Mouse (Mus musculus): ENCODE measurements around the gene Tmem107. TPM values are rescaled to one million over a fixed set of nuclear protein-coding genes. Genes with fewer than 3 reads are reported as not detected.

The Tmem107 gene
- polyA plus RNA-seq, 1 experiment from 2014 or later = 30.6 TPM

- H3K36me3 ChIP-seq = no peaks in the 10 kb centered on the region
- no peaks in the 10 kb centered on the region for H3K27me3 ChIP-seq (replicated peaks)
- peak within 1 kb of the TSS; percentile 79 for H3K4me3 ChIP-seq
- peaks cover 24% of the 10 kb centered on the region for H3K4me1 ChIP-seq (replicated peaks)
- peak within 1 kb of the TSS; percentile 94 for H3K4me2 ChIP-seq
- WGBS = under 1% methylated on average over 64 of the region's 64 CpGs
- H3K9me3 ChIP-seq (replicated peaks) = no peaks in the 10 kb centered on the region
- H3K9ac ChIP-seq = peak within 1 kb of the TSS; percentile 86
- H3K27ac ChIP-seq (ENCODE audit: poor library complexity, severe bottlenecking) = peak within 1 kb of the TSS; percentile 95
- peak; percentile 92 for ATAC-seq (ENCODE audit: insufficient number of reproducible peaks, low FRiP score)
Observed at GRCm38 (mm10) chr11:69059357-69059974, 11.1 kb upstream of the Tmem107 start, which contains the start of gene Borcs6. Borcs6 (plus strand) TSS chr11:69059717.

DNA sequence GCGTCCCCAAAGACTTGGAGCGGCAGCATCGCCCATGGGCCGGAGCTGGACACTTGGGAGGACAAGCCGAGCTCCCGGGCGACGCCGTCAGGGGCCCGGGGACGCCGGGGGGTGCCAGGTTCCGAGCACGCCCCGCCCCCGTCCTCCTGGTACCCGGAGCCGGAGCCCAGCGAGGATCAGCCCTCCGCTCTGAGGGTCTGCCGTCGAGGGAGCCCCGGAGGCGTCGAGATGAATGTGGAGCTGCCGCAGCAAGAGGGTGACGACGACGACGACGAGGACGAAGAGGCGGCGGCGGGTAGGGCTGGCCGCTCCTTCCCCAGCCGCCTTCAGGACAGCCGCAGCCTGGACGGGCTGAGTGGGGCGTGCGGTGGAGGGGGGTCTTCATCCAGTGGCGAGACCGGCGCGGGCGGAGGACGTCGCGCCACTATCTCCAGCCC is 10.6 kb upstream of the Tmem107 start:
- Histone ChIP-seq H3K36me3 (no peaks in the 10 kb centered on the region), H3K9me3 (replicated peaks) (no peaks in the 10 kb centered on the region), H3K4me1 (replicated peaks) (peaks cover 24% of the 10 kb centered on the region), H3K27ac (ENCODE audit: poor library complexity, severe bottlenecking) (peak overlapping the region; percentile 95), H3K4me2 (peak overlapping the region; percentile 94), H3K9ac (peak overlapping the region; percentile 86), H3K4me3 (peak overlapping the region; percentile 79), H3K27me3 (replicated peaks) (no peaks in the 10 kb centered on the region)
- ATAC-seq (ENCODE audit: insufficient number of reproducible peaks, low FRiP score) = peak; percentile 27
- whole genome bisulfite sequencing = under 1% methylated on average over 49 of the region's 49 CpGs

GRCm38 (mm10) chr11:69060448-69061254 is 10.0 kb upstream of the Tmem107 start:
- 1% methylated on average over 40 of the region's 40 CpGs for WGBS
- Histone ChIP-seq H3K36me3 (no peaks in the 10 kb centered on the region), H3K9me3 (replicated peaks) (no peaks in the 10 kb centered on the region), H3K9ac (peak overlapping the region; percentile 86), H3K27ac (ENCODE audit: poor library complexity, severe bottlenecking) (peak overlapping the region; percentile 95), H3K4me2 (peak overlapping the region; percentile 94), H3K4me1 (replicated peaks) (peaks cover 24% of the 10 kb centered on the region), H3K27me3 (replicated peaks) (no peaks in the 10 kb centered on the region), H3K4me3 (peak overlapping the region; percentile 79)
- ATAC-seq (ENCODE audit: insufficient number of reproducible peaks, low FRiP score) = no peak

- Histone ChIP-seq H3K9ac (peak overlapping the region; percentile 86), H3K27me3 (replicated peaks) (no peaks in the 10 kb centered on the region), H3K9me3 (replicated peaks) (no peaks in the 10 kb centered on the region), H3K27ac (ENCODE audit: poor library complexity, severe bottlenecking) (peak overlapping the region; percentile 95; the same call in 1 of the 2 replicates), H3K4me2 (peak overlapping the region; percentile 94), H3K36me3 (no peaks in the 10 kb centered on the region), H3K4me3 (peak overlapping the region; percentile 79), H3K4me1 (replicated peaks) (peaks cover 29% of the 10 kb centered on the region)
- ATAC-seq (ENCODE audit: insufficient number of reproducible peaks, low FRiP score) = no peak
- WGBS = 9% methylated on average over 17 of the region's 17 CpGs
Observed at GRCm38 (mm10) chr11:69061255-69061912, 9.2 kb upstream of the Tmem107 start.

DNA sequence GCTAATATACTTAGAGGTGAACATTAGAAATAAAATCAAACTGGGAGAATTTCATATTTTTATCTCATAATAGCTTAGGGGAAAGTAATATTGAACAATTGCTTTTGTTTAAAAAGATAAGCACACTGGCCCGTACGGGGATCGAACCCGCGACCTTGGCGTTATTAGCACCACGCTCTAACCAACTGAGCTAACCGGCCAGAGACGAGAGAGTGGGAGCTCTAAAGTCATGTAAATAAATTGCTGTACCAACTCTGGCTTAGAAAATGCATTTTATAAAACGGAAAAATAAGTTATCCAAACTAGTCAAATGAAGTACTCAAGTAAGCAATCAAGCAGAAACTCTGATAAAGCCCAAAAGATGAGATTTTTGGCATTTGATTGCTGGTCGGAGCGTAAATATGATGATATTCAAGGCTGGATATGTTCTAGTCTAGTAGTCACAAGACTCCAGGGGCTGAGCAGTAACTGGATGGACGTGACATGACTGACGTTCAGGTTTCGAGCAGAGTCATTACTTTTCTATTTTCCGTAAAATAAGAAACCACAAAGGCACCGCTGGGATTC is 8.3 kb upstream of the Tmem107 start:
- no peaks in the 10 kb centered on the region for H3K36me3 ChIP-seq
- H3K4me3 ChIP-seq = peak overlapping the region; percentile 70
- peaks cover 36% of the 10 kb centered on the region for H3K4me1 ChIP-seq (replicated peaks)
- H3K27me3 ChIP-seq (replicated peaks) = no peaks in the 10 kb centered on the region
- under 1% methylated on average over 17 of the region's 17 CpGs for WGBS
- no peak overlapping the region for H3K9ac ChIP-seq
- H3K4me2 ChIP-seq = peak overlapping the region; percentile 77
- no peaks in the 10 kb centered on the region for H3K9me3 ChIP-seq (replicated peaks)
- H3K27ac ChIP-seq (ENCODE audit: poor library complexity, severe bottlenecking) = peak overlapping the region; percentile 55; the same call in 1 of the 2 replicates
- no peak for ATAC-seq (ENCODE audit: insufficient number of reproducible peaks, low FRiP score)

GRCm38 (mm10) chr11:69062761-69063224 is 7.8 kb upstream of the Tmem107 start:
- peak overlapping the region; percentile 74 for H3K27ac ChIP-seq (ENCODE audit: poor library complexity, severe bottlenecking)
- peak; percentile 62 for ATAC-seq (ENCODE audit: insufficient number of reproducible peaks, low FRiP score)

GRCm38 (mm10) chr11:69063413-69064201 is 7.0 kb upstream of the Tmem107 start:
- Histone ChIP-seq H3K4me1 (replicated peaks) (peaks cover 38% of the 10 kb centered on the region), H3K9me3 (replicated peaks) (no peaks in the 10 kb centered on the region), H3K9ac (peak overlapping the region; percentile 75), H3K4me3 (peak overlapping the region; percentile 70), H3K27ac (ENCODE audit: poor library complexity, severe bottlenecking) (peak overlapping the region; percentile 86), H3K27me3 (replicated peaks) (no peaks in the 10 kb centered on the region), H3K4me2 (peak overlapping the region; percentile 77), H3K36me3 (no peaks in the 10 kb centered on the region)
- WGBS = under 1% methylated on average over 31 of the region's 31 CpGs
- peak; percentile 56; the same call in 1 of the 2 replicates for ATAC-seq (ENCODE audit: insufficient number of reproducible peaks, low FRiP score)

More at GRCm38 (mm10) chr11:69062761-69063224, 7.8 kb upstream of the Tmem107 start:
- peak overlapping the region; percentile 77 for H3K4me2 ChIP-seq
- H3K9me3 ChIP-seq (replicated peaks) = no peaks in the 10 kb centered on the region
- peak overlapping the region; percentile 70 for H3K4me3 ChIP-seq
- no peak overlapping the region; the same call in 1 of the 2 replicates for H3K9ac ChIP-seq
- no peaks in the 10 kb centered on the region for H3K27me3 ChIP-seq (replicated peaks)
- WGBS = under 1% methylated on average over 19 of the region's 19 CpGs
- no peaks in the 10 kb centered on the region for H3K36me3 ChIP-seq
- H3K4me1 ChIP-seq (replicated peaks) = peaks cover 41% of the 10 kb centered on the region

DNA sequence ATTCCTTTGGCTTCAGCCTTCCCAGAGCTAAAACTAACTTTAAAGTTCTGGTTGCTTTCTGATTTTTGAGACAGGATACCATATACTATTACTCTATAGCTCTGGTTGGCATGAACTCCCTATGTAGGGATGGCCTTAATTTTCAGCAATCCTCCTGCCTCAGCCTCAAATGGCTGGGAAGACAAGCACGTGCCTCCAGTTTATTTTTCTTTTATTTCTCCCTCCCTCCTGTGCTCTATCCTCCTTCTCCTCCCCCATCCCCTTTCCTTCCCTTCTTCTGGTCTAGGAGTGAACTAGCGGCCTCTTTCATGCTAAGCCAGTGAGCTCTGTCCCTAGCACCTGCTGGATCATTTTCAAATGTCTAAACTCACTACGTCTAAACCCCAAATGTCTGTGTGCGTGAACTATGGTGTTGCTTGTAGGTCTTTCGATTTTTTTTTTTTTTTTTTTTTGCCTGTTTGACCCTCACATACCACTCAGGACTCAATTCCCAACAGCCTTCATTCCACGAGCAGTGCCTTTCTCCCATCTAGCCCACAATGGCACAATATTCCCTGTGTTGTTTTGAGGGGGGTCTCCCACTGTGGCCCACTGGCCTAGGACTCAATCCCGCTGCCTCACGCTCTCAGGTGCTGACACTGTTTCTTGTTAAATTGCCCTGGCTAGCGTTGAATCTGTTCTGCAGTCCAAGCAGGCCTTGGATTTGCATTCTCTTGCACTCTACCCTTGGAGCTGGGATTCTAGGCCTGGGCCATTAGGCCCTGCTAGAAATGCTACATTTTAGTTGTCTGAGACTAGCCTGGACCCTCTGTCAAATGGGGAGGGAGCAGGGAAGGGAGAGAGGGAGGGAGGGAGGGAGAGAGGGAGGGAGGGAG is 6.1 kb upstream of the Tmem107 start:
- no peaks in the 10 kb centered on the region for H3K36me3 ChIP-seq

DNA sequence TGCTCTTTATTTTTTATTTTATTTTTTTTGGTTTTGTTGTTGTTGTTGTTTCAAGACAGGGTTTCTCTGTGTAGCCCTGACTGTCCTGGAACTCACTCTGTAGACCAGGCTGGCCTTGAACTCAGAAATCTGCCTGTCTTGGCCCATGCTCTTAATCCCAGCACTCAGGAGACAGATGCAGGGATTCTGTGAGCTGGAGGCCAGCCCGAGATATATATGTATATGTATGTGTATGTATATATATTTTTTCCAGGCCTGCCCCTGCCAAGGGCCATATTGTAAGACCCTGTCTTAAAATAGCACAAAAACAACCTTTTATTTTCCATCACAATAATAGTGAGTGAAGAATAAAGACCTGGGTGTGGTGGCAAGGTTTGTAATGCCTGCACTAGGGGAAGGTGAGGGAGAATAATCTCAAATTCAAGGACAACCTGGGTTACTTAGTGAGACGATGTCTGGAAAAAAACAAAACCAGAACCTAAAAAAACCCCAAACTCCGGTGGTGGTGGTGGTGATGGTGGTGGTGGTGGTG is 5.1 kb upstream of the Tmem107 start:
- H3K4me2 ChIP-seq = 0 out of 2 replicates have a peak overlapping the region, but pooled peaks have one; percentile 93

More for the DNA sequence above, 6.1 kb upstream of the Tmem107 start:
- Histone ChIP-seq H3K4me1 (replicated peaks) (peaks cover 38% of the 10 kb centered on the region), H3K4me2 (peak overlapping the region; percentile 77), H3K27ac (ENCODE audit: poor library complexity, severe bottlenecking) (peak overlapping the region; percentile 86), H3K4me3 (peak overlapping the region; percentile 70), H3K27me3 (replicated peaks) (no peaks in the 10 kb centered on the region), H3K9ac (peak overlapping the region; percentile 75), H3K9me3 (replicated peaks) (no peaks in the 10 kb centered on the region)
- WGBS = 57% methylated on average over 9 of the region's 9 CpGs
- no peak for ATAC-seq (ENCODE audit: insufficient number of reproducible peaks, low FRiP score)

More for the DNA sequence above, 5.1 kb upstream of the Tmem107 start:
- Histone ChIP-seq H3K36me3 (no peaks in the 10 kb centered on the region), H3K9me3 (replicated peaks) (no peaks in the 10 kb centered on the region), H3K9ac (no peak overlapping the region), H3K27me3 (replicated peaks) (no peaks in the 10 kb centered on the region), H3K27ac (ENCODE audit: poor library complexity, severe bottlenecking) (no peak overlapping the region), H3K4me1 (replicated peaks) (peaks cover 41% of the 10 kb centered on the region), H3K4me3 (no peak overlapping the region)
- 63% methylated on average over 3 of the region's 3 CpGs for WGBS
- ATAC-seq (ENCODE audit: insufficient number of reproducible peaks, low FRiP score) = no peak
